Mouse (Mus musculus) right cerebral cortex, postnatal 14 days (tissue): ENCODE data around the gene 3110082J24Rik.
"Not testable (repeated sequence)": the region's sequence is repeated elsewhere in the genome, so short reads cannot be mapped to it uniquely, and the experiment has no call there.

Experiments
- DNase-seq: peaks from one replicate; pipeline ENCODE4 v3.0.0; 2022

The 3110082J24Rik gene

GRCm38 (mm10) chr5:30071677-30072076, 34.2 kb downstream of the 3110082J24Rik start:
- no peak for DNase-seq

GRCm38 (mm10) chr5:30067726-30068125, 38.2 kb downstream of the 3110082J24Rik start:
- no peak for DNase-seq

DNA sequence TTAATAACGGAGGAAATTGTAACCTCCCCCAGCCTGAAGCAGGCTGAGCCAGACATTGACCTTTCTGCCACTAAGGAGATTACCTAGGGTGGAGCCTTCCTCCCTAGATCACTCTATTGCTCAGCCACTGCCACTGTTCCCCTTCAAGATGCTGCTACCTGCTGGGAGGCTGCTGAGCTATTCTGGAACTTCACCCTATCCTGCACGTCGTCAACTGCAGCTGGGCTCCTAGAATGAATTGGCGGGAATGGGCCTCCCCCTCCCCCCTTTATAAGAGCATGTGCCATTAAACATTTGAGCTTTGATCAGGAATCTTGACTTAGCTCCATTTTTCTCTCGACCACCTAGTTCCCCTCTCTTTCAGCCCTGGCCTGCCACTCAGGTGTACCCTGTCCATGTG, 46.3 kb downstream of the 3110082J24Rik start:
- not testable (repeated sequence) for DNase-seq

GRCm38 (mm10) chr5:30058216-30058731, 47.6 kb downstream of the 3110082J24Rik start:
- DNase-seq, result no peak
